Mouse (Mus musculus): ENCODE measurements at regions not wholly inside any gene's neighbourhood (a gene's known extent, or its start where the extent isn't known, plus 50 kb on each side); places are given as distances from the start of the nearest gene placed in this dataset.

DNA sequence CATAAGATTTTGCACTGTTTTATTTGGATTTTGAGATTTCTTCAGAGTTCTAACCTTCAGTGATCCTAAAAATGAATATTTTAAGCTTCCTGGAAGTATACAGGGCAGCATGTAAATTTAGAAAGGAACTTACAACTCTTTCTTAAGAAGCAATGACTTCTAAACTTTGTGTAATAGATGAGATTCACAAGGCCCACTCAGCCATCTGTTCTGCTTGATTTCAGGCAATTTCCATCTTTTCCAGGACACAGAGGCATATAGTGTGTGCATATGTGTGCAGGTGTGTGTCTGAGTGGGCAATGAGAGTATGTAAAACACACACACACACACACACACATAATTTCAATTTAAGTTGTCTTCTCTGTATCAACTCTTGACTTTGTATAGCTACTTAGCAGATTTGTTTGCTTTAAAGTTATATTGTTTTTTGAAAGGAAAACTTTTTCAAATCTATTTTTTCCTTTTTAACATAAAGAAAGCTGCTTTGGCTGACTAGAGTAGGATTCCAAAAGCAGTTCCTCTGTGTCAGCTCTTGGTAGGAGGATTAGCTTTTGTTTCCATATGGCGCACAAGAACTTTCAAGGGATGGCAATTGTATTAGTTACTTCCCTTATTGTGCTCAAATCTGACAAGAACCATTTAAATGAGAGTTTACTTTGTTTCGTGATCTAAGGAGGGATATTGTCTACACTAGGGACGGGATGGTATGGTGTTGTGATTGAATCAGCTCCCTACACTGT lies 387.6 kb downstream of the D3Ertd751e start:
- DNase-seq (ENCODE audit: low spot score in 2 of 2) = no peak

DNA sequence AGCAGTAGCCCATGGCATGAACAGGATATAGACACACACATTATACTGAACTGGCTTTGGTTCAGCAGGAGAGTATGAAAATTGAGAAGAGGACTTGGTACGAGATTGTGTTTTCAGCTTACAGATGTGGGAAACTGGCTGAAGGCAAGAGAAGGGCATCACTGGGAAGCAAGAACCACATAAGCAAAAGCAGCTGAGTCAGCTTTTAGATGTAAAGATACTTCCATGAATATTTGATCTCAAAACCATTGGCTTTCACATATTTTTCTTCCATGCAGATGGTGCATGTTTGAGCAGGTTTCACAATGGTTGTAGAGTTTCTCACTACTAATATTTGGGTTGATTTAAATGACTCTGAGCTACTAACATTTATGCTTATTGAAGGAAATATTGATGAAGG lies 389.9 kb downstream of the D3Ertd751e start:
- DNase-seq (ENCODE audit: low spot score in 2 of 2) = no peak

DNA sequence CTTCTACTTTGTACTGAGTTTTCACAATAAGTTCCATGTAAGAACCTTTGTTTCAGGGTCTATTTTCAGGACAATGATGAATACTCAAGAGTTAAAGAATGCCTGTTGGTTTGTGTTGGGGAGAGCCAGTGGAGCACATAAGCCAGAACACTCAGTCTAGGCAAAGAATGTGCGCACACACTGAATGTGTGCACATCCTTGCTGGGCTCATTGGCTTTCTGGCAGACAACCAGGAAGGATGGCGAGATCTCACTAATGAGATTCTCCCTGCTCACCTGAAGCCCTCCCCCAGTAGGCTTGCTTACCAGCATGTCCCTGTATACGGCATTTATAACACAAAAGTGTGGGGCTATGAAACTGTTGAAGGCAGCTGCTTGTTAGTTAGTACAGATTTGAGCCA lies 411.0 kb downstream of the D3Ertd751e start:
- no peak for DNase-seq (ENCODE audit: low spot score in 2 of 2)

DNA sequence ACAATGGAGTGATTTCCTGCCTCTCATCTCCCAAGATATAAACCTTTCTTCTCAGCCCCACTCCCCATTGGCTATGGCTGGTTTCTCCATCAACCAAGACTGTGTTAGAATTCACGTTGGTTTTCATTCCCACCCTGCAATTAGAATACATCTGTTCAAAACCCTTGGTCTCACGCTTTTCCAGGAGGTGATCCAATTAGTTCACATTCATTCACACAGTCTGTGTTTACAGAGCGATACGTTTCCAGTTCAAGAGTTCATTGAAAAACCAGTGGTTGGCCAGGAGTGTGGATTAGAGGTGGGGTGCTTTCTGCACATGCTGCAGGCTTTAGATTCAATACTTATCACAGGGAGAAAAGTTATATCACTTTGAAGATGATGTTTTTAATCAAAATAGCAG lies 412.5 kb downstream of the D3Ertd751e start:
- DNase-seq (ENCODE audit: low spot score in 2 of 2) = no peak

DNA sequence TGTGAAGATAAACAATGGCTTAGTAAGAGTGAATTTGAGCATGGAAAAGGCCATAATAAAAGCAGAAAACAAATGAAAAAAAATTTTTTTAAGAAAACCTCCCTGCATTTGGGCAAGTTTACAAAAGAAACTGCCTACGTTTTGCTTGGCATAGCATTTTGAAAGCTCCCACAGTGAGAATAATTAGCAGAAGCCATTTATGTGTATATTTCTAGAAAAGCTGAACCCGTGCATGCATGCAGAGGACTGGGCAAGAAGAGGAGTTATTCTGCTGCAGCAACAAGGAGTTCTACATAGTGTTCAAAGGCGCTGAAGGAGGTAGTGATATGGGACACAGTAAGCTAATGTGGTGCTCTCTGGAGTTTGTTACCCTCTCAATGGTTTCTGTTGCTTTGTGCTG lies 421.3 kb downstream of the D3Ertd751e start:
- no peak for DNase-seq (ENCODE audit: low spot score in 2 of 2)

DNA sequence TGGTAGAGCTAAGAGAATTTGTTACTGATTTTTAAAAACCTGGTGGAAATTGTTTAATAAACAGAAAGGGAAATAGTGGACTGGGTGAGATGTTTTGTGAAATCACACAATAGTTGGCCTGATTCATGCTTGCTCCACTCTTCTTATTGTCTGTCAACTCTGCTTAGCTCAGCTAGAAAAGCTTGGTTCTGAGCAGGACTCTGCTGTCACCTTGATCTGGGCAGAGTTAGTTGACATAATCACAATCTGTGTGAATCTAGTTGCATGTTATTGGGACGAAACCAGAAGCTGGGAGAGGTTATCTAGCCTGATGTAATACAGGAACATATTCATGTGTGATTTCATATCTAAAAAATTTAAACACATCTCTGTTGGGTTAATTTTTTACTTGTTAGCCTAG lies 456.8 kb downstream of the D3Ertd751e start:
- DNase-seq (ENCODE audit: low spot score in 2 of 2) = no peak

DNA sequence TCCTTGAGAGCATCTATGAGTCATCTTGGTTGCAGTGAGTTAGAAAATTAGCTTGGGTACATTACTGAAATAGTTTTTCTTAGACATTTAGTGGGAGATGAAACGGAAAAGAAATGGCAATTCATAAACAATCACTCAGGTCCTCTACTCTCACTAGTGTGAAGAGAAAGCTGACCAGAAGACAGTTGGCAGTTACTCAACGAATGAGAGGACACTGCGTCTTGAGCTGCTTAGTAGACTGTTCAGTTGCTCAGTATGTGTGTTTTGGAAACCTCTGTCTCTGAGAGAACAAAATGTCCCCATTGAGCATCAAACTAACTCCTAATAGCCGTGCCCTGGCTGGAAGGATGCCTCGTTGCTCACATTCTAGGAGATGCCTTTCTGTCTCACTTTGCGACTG lies 459.0 kb downstream of the D3Ertd751e start:
- DNase-seq (ENCODE audit: low spot score in 2 of 2) = no peak

DNA sequence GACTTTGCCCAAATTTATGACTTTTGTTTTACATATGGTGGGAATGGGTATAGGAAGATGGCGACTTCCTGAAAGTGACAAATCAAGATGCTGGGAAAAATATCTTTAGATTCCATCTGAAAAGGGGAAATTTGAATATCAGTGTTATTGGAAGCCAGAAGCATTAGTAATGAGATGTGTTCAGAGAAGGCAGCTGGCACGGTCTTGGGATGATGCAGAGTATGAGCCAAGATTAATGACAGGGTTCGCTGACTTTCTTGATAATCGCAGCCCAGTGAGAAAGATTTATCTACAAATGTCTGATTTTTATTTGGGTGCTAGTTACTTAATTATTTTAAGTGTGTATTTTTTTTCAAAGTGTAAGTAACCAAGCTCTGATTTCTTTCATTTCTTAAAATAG lies 463.2 kb downstream of the D3Ertd751e start:
- DNase-seq (ENCODE audit: low spot score in 2 of 2) = no peak

DNA sequence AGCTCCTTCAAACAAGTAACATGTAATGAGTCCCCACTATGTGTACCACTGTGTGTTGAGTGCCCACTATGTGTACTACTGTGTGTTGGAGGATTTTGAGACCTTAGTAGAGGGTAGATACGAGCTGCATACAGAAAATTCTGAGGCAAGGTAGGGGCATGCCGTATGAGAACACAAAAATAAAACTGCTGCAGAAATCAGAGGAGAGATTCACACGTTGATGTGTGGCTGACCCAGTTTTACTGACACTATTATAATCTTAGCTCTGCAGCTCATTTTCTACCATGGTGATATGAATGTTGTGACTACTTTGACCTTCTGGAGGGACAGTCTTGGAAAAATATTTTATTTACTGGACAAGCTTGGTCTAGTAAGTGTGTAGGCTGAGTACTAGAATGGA lies 469.0 kb downstream of the D3Ertd751e start:
- DNase-seq (ENCODE audit: low spot score in 2 of 2) = no peak

DNA sequence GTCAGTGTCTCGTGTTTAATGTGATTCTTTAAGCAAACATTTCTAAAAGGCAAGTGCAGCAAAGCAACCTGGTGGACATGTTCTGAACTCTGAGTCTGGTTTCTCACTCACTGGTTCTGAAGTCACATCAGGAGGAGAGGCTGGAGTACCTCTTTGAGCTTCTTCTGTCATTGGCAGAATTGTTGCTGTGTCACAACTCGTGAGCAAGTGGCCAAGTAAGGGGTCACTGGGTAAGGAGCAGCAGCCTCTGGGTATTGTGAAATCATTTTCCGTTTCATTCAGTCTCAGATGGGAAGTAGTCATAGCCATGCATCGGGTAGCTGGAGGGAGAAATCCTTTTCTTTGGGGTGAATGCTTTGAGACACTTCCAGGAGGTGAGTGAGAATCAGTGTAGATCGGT lies 470.0 kb downstream of the D3Ertd751e start:
- no peak for DNase-seq (ENCODE audit: low spot score in 2 of 2)

DNA sequence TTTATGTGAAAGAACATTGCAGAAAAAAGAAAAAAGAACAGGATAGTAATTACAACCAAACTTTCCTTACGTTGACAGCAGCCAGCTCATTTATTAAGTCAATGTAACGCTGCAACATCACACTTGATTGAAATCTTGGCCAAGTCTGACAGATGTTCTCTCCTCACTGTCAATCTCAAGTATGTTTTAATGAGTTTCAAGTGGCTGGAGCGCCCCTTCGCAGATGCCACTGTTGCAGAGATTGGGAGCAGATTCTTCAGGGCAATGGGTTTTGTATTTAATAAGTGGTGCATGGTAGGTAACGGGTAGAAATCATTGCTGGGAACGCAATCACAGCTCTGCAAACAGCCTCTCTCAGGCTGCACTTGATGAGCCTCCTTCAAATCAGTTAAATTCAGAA lies 470.8 kb downstream of the D3Ertd751e start:
- DNase-seq (ENCODE audit: low spot score in 2 of 2) = no peak

DNA sequence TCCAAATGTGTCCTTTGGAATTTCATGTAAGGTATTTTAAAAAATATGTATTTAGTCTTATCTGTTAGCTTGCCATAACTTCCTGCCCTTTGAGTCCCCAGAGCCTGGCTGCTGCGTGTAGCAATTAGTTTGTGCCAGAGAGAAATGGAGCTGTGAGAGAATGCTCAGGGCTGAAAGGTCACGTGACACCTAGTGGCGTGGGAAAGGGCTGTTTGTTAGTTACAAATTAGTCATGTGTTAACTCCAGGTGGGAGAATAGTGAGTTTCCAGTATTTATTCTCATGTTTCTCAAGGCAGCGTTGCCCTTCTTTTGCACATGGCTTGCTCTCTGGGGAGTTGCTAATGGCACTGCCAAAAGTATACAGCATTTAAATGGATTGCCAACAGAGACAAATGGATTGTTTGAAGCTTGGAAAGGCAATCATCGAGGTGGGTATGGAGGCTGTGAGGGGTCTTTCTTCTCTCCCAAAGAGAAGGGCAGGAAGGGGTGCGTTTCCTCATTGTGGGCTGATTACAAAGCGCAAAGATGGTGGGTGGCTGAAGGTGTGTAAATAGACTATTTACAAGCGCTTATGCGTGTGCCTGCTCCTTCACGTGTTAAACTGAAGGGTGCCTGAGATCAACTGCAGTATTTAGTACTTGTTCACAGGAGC lies 472.3 kb downstream of the D3Ertd751e start:
- no peak for DNase-seq (ENCODE audit: low spot score in 2 of 2)

DNA sequence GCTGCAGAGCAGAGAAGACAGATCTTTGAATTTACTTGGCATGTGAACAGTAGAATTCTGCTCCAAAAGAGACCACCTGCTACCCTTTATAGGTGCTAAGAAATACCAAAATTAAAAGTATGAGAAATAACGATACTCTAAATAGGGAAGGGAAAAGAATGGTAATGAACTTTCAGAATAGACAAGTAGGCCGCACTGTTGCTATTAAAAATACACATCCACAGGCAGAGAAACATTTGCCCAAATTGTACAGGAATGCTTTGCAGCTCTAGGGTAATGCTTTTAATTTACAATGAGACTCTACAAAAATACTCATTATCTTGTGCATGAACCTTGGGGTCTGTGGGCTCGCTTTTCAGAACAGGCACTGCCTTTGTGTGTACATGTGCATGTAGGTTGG lies 476.3 kb downstream of the D3Ertd751e start:
- DNase-seq (ENCODE audit: low spot score in 2 of 2) = no peak

DNA sequence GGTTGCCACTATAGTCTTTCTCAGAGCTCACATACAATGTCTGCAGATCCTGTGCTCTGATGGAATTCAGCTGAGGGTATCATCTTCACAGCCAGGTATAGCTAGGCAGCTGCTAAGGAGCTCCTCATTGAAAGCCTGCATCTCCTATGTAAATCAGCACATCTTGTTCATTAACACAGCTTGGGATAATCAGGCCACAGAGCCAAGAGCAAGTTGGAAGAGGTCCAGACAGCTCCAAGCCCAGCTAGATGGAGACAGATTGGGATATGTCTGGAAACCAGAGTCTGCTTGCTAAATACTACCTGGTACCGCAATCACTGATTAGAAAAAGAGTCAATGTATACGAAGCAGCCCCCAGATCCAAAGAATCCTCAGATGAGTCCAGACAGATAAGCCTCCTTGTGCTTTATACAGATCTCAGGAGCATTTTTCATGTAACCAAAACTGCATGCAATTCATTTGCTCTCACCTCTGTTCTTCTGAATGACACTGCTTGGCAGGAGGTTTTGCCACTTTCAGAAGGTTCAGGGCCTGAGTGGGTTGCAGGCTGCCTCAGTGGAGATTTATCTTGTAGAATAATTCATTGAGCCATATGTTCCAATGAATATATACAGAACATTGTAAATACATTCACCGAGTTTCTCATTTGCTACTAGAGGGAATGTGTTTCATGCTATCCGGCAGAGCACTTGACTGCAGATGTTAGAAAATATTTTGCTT lies 485.4 kb downstream of the D3Ertd751e start:
- peak in 1 of 2 experiments; percentile 11 for DNase-seq (ENCODE audit: low spot score in 2 of 2)

DNA sequence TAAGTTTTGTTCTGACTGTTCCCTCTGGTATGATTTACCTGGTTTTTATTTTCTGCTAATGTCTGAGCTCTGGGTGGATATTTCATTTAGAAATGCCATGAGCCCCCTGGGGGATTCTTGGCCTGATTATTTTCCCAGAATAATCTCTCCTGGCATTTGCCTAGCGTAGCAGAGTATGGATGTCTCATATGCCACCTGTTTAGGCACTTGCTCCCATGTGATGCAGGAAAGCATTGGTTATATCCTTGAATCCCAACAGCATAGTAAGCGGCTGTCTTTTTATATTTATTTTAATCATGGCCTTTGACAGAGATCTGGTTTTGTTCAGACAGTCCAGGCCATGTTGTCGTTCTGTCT lies 486.0 kb downstream of the D3Ertd751e start:
- DNase-seq (ENCODE audit: low spot score in 2 of 2) = no peak

DNA sequence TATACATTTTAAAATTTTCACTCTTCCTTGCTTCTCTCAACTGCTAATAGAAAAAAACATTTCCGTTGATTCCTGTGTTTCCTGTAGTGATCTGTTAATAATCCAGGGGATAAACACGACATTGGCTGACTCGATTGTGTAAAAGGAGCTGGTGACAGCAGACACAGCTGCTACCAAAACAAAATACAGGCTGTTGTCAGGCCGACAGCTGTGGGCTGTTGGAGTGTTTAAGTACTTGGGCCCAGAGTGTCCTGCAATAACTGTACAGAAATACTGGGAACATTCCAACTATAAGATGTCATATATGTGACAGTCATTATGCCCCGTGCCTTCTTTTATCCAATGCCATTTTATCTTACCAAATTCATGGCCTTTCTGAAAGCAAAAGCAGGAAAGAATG lies 489.9 kb downstream of the D3Ertd751e start:
- no peak for DNase-seq (ENCODE audit: low spot score in 2 of 2)

DNA sequence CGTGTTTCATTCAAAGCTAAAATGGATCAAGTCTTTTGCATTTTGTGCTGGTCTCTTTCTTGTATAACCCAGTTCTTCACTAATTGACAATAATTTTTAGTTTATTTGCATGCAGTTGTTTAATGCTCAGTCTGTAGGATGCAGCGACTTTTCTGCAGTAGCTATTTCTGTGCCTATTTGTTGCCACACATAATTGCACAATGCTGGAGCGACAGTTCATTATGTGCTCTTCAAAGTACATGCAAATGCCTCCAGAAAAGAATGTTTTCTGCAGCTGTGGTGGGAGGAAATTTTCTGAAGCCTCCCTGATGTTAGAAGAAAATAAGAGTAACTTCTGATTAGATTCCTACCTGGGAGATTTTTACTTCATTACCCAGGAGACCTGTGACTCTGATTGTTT lies 491.3 kb downstream of the D3Ertd751e start:
- no peak for DNase-seq (ENCODE audit: low spot score in 2 of 2)

DNA sequence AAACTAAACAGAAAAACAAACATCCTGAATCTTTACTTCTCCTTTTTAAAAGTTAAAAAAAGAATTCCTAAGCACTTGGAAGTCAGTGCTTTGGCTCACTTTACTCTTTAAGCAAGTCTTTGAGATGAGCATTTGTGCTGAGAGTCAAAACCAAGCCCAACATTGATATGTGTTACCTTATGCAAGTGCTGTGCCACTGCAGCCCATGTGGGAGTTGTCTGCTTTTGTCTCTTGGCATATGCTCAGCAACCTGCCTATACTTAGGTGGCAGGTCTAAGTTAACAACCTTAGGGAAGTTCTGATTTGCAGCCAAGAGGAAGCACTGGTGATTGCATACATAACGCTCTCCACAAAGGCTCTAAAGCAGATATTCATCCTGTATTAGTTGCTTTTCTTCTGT lies 493.1 kb downstream of the D3Ertd751e start:
- DNase-seq (ENCODE audit: low spot score in 2 of 2) = no peak
